ENCODE assay signal across 22 mouse cellular contexts in the genomic region with DNA sequence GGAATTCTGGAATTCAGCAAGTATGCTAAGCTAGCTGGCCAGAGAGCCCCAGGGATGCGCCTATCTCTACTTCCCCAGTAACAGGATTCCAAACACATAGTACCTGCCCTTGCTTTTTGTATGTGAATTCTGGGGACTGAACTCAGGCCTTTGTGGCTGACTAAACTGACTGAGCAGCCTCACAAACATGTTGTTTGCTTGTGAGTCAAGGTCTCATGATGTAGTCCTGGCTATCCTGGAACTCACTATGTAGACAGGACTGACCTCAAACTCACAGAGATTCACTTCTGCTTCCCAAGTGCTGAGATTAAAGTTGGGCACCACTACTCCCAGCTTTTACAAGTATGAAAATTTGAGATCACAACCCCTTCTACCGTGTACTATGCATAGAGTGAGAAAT.
"Had no signal": no experiment of that assay in that cellular context is flagged by ENCODE, and none has a peak within 500 bp of the region (broad histone marks: within the 10 kb centered on the region; RNA-seq: fewer than 3 reads in every experiment).

No protein-coding gene starts in this region.

- H3K27ac ChIP-seq: kidney, postnatal 0 days; limb, embryonic 10.5 days; limb, embryonic 13.5 days; liver, embryonic 12.5 days; liver, embryonic 15.5 days; lung, embryonic 15.5 days; midbrain, embryonic 12.5 days; midbrain, embryonic 15.5 days; neural tube, embryonic 13.5 days had no signal

- H3K27me3 ChIP-seq: limb, embryonic 13.5 days; liver, embryonic 12.5 days; liver, embryonic 15.5 days; lung, embryonic 15.5 days; midbrain, embryonic 12.5 days; midbrain, embryonic 15.5 days; neural tube, embryonic 13.5 days had no signal

- DNase-seq: kidney, adult 2 months; kidney, postnatal 4 days; layer of hippocampus, adult 9-11 months; liver; lung, adult 18-20 months; lung, postnatal 10 days; lung, postnatal 36 days; retina, postnatal 1 day; right cerebral cortex, postnatal 25 days; spleen, adult 18-20 months; thymus, adult 18-20 months; thymus, postnatal 36 days had no signal

- H3K9me3 ChIP-seq: limb, embryonic 10.5 days; limb, embryonic 13.5 days; liver, embryonic 12.5 days; liver, embryonic 15.5 days; lung, embryonic 15.5 days; midbrain, embryonic 12.5 days; midbrain, embryonic 15.5 days; neural tube, embryonic 13.5 days had no signal

- H3K9ac ChIP-seq: limb, embryonic 13.5 days; liver, embryonic 12.5 days; liver, embryonic 15.5 days; lung, embryonic 15.5 days; midbrain, embryonic 12.5 days; midbrain, embryonic 15.5 days; neural tube, embryonic 13.5 days had no signal

- ATAC-seq: liver, embryonic 12.5 days; midbrain, embryonic 15.5 days had no signal

- H3K4me3 ChIP-seq: limb, embryonic 10.5 days; limb, embryonic 13.5 days; liver, embryonic 12.5 days; liver, embryonic 15.5 days; lung, embryonic 15.5 days; midbrain, embryonic 12.5 days; midbrain, embryonic 15.5 days; myocyte; neural tube, embryonic 13.5 days had no signal

- H3K4me1 ChIP-seq: liver, embryonic 15.5 days had no signal

- H3K36me3 ChIP-seq: limb, embryonic 10.5 days; limb, embryonic 13.5 days; liver, embryonic 12.5 days; liver, embryonic 15.5 days; lung, embryonic 15.5 days; midbrain, embryonic 12.5 days; midbrain, embryonic 15.5 days; neural tube, embryonic 13.5 days had no signal

- H3K4me2 ChIP-seq: limb, embryonic 13.5 days; liver, embryonic 12.5 days; liver, embryonic 15.5 days; lung, embryonic 15.5 days; midbrain, embryonic 12.5 days; midbrain, embryonic 15.5 days; neural tube, embryonic 13.5 days had no signal
